Mouse (Mus musculus) ES-Bruce4 (cell line): ENCODE results near the gene Zfp239. TPM values are rescaled to one million over a fixed set of nuclear protein-coding genes. Genes with fewer than 3 reads are reported as not detected.

Experiments used
- H3K27ac ChIP-seq: 2 replicates; pipeline ENCODE4 v1.5.1; 2012; ENCODE audit warnings: low read length, inconsistent platforms; ENCODE audit not compliant: insufficient read depth
- H3K27me3 ChIP-seq: 2 replicates; pipeline ENCODE4 v1.6.1; 2012; ENCODE audit warnings: mild to moderate bottlenecking, low read length, inconsistent platforms; ENCODE audit not compliant: control insufficient read depth, poor library complexity, insufficient read depth, severe bottlenecking
- H3K36me3 ChIP-seq: 2 replicates; pipeline ENCODE4 v1.6.1; 2012; ENCODE audit warnings: inconsistent platforms, mild to moderate bottlenecking, low read length, moderate library complexity; ENCODE audit not compliant: control insufficient read depth, poor library complexity, insufficient read depth, severe bottlenecking
- H3K4me1 ChIP-seq: one replicate; pipeline ENCODE4 v1.8.1; 2011; ENCODE audit warnings: low read length; ENCODE audit not compliant: control insufficient read depth, insufficient read depth
- H3K4me3 ChIP-seq: 2 replicates; pipeline ENCODE4 v1.5.1; 2011; ENCODE audit warnings: low read depth, mild to moderate bottlenecking, low read length
- H3K9ac ChIP-seq: 2 replicates; pipeline ENCODE4 v1.6.1; 2012; ENCODE audit warnings: low read depth, mild to moderate bottlenecking, inconsistent platforms; ENCODE audit not compliant: poor library complexity, severe bottlenecking
- H3K9me3 ChIP-seq: replicated peaks from 2 replicates; pipeline ENCODE4 v1.6.1; 2012; ENCODE audit warnings: mild to moderate bottlenecking, low read length, inconsistent platforms; ENCODE audit not compliant: control insufficient read depth, poor library complexity, insufficient read depth, severe bottlenecking
- CTCF ChIP-seq: IDR thresholded peaks from one replicate; pipeline ENCODE4 v1.8.1; 2011; ENCODE audit warnings: low read depth, low read length
- EP300 ChIP-seq: IDR thresholded peaks from 2 replicates; pipeline ENCODE4 v1.6.1; 2011; ENCODE audit warnings: low read depth, low read length; ENCODE audit not compliant: insufficient read depth
- POLR2A ChIP-seq: IDR thresholded peaks from one replicate; pipeline ENCODE4 v1.8.1; 2011; ENCODE audit warnings: low read length; ENCODE audit not compliant: insufficient read depth
- polyA plus RNA-seq: library from polyadenylated mRNA; stranded (reverse); fragments of >200 nt; gene quantifications from 2 replicates; pipeline ENCODE4 v1.2.4, GENCODE M21; 2011; ENCODE audit warnings: low read depth; ENCODE audit not compliant: missing spikeins, insufficient read depth, insufficient read length

The Zfp239 gene
- polyA plus RNA-seq, 1 experiment = 9.4 TPM

DNA sequence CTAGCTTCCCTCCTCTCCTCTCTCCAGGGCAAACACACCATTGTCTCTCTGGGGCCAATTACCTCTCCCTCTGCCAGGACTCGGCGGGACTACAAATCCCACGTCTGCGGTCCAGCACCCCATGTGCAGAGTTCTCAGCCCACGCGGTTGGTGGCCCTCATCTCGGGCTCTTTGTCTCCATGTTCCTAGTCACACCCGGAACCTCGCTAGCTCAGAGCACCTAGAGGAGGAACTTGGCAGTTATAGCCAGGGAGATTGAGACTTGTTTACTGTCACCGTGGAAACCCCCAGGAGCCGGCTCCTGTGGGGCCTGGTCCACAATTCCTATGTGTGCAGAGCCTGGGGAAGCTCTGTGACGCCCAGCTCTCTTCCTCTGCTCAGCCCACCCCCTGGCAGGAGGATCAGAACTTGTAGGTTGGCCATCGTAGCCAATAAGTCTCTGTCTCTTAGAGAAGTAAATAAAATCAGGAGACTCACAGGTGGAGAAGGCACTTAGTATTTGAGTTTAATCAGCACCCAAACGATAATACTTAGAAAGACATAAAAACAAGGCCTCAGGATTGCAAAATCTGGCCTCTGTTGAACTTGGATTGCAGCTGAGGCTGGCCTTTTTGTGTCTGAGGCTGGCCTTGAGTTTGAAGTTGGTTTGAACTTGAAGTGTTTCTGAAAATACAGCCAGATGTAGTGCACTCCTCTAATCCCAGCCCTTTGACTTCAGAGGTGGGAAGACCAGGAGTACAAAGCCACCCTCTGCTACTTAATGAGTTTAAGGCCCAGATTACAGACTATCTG, 29.7 kb downstream of the Zfp239 start:
- Histone ChIP-seq H3K27ac (no peak overlapping the region), H3K36me3 (no peaks in the 10 kb centered on the region), H3K9me3 (no peaks in the 10 kb centered on the region), H3K9ac (peak overlapping the region; percentile 44), H3K27me3 (no peaks in the 10 kb centered on the region), H3K4me1 (no peaks in the 10 kb centered on the region), H3K4me3 (peak overlapping the region; percentile 44)
- TF ChIP-seq POLR2A = no peak

DNA sequence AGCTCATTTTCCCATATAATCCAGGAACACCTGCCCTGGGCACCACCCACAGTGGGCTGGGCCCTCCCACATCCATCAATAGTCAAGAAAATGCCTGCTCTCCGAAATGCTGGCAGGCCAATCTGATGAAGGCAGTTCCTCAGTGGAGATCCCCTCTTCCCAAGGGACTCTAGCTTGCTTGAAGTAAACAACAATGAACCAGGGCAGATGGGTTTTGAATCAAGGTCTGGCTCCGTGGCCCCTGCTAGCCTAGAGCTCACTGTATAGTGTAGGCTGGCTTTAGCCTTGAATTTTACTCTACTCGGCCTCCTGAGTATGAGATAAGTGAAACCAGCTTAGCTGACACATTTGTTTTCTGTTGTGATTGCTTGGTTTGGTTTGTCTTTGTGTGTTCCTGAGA, 30.5 kb downstream of the Zfp239 start:
- Histone ChIP-seq H3K4me1 (no peaks in the 10 kb centered on the region), H3K9ac (no peak overlapping the region), H3K9me3 (no peaks in the 10 kb centered on the region), H3K27me3 (no peaks in the 10 kb centered on the region), H3K4me3 (no peak overlapping the region), H3K27ac (no peak overlapping the region), H3K36me3 (no peaks in the 10 kb centered on the region)
- TF ChIP-seq EP300 = no peak
- TF ChIP-seq CTCF = no peak
- TF ChIP-seq POLR2A = no peak

DNA sequence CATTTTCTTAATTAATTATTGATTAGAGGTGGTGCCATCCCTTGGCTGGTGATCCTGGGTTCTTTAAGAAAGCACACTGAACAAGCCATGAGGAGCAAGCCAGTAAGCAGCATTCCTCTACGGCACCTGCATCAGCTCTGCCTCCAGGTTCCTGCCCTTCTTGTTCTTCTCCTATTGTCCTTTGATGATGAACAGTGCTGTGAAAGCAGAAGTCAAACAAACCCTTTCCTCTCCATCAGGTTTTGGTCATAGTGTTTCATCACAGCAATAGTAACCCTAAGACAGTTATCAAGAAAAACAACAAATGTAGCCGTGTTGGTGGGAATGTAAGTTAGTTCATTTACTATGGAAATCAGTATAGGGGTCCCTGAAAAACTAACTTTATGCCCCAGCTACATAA, 31.5 kb downstream of the Zfp239 start:
- no peak overlapping the region for H3K9ac ChIP-seq
- no peak for TF ChIP-seq EP300
- no peak for TF ChIP-seq CTCF
- TF ChIP-seq POLR2A = no peak
- H3K36me3 ChIP-seq = no peaks in the 10 kb centered on the region
- H3K27ac ChIP-seq = no peak overlapping the region
- H3K27me3 ChIP-seq = no peaks in the 10 kb centered on the region
- no peaks in the 10 kb centered on the region for H3K9me3 ChIP-seq
- no peak overlapping the region for H3K4me3 ChIP-seq
- H3K4me1 ChIP-seq = no peaks in the 10 kb centered on the region

DNA sequence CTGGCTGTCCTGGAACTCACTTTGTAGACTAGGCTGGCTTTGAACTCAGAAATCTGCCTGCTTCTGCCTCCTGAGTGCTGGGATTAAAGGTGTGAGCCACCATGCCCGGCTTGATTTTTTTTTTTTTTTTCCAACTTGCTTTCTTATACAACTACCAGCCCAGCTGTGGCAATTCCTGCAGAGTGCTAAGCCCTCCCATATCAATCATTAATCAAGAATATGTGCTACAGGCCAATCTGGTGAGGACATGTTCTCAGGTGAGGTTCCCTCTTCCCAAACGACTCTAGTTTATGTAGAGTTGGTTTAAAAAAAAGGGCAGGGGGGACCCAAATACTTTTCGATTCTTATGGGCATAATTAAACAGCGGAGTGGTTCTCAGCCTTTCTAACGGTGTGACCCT, 35.9 kb downstream of the Zfp239 start:
- Histone ChIP-seq H3K27me3 (no peaks in the 10 kb centered on the region), H3K9ac (no peak overlapping the region), H3K4me3 (no peak overlapping the region), H3K9me3 (no peaks in the 10 kb centered on the region), H3K4me1 (no peaks in the 10 kb centered on the region), H3K27ac (no peak overlapping the region), H3K36me3 (no peaks in the 10 kb centered on the region)
- TF ChIP-seq CTCF = no peak
- no peak for TF ChIP-seq EP300
- TF ChIP-seq POLR2A = no peak

- TF ChIP-seq POLR2A (no peak), EP300 (no peak), CTCF (no peak)
- Histone ChIP-seq H3K4me1 (no peaks in the 10 kb centered on the region), H3K9ac (peak within 1 kb of the TSS; percentile 47; the same call in 1 of the 2 replicates), H3K27me3 (no peaks in the 10 kb centered on the region), H3K4me3 (peak within 1 kb of the TSS; percentile 53), H3K36me3 (no peaks in the 10 kb centered on the region), H3K27ac (peak within 1 kb of the TSS; percentile 64), H3K9me3 (no peaks in the 10 kb centered on the region)
Observed at GRCm38 (mm10) chr6:117900126-117901080, 38.5 kb downstream of the Zfp239 start, which contains the start of gene Hnrnpf. TSS of gene Hnrnpf (plus strand) at chr6:117900324.
